Mouse (Mus musculus) brown adipose tissue, adult 24 weeks (tissue): ENCODE measurements around the gene Igf2bp3. TPM values are rescaled to one million over a fixed set of nuclear protein-coding genes. Genes with fewer than 3 reads are reported as not detected.

Experiments used
- H3K27ac ChIP-seq: fragments of 200-500 bp; replicated peaks from 2 replicates; pipeline ENCODE4 v1.5.1; 2012; ENCODE audit warnings: low read depth, mild to moderate bottlenecking, low read length
- H3K4me1 ChIP-seq: fragments of 200-500 bp; 2 replicates; pipeline ENCODE4 v1.6.1; 2012; ENCODE audit warnings: low read length, mixed read lengths; ENCODE audit not compliant: control insufficient read depth, insufficient read depth, insufficient read length
- H3K4me3 ChIP-seq: fragments of 200-500 bp; 2 replicates; pipeline ENCODE4 v1.5.1; 2012; ENCODE audit warnings: low read depth, mild to moderate bottlenecking, low read length, moderate library complexity; ENCODE audit not compliant: insufficient read depth
- polyA plus RNA-seq: library from polyadenylated mRNA; stranded (reverse); fragments of >200 nt; gene quantifications from 2 replicates; pipeline ENCODE4 v1.2.4, GENCODE M21; 2012; ENCODE audit not compliant: missing spikeins, insufficient read depth, insufficient read length

Igf2bp3 gene
- polyA plus RNA-seq, 1 experiment: not detected

GRCm38 (mm10) chr6:49146461-49146860 lies 68.3 kb downstream of the Igf2bp3 start:
- H3K27ac ChIP-seq: no peak overlapping the region
- no peaks in the 10 kb centered on the region for H3K4me1 ChIP-seq
- H3K4me3 ChIP-seq: no peak overlapping the region

GRCm38 (mm10) chr6:49142428-49142827 lies 72.3 kb downstream of the Igf2bp3 start:
- Histone ChIP-seq H3K4me3 (no peak overlapping the region), H3K4me1 (no peaks in the 10 kb centered on the region), H3K27ac (no peak overlapping the region)

GRCm38 (mm10) chr6:49141125-49141524 lies 73.6 kb downstream of the Igf2bp3 start:
- Histone ChIP-seq H3K4me3 (no peak overlapping the region), H3K27ac (no peak overlapping the region), H3K4me1 (no peaks in the 10 kb centered on the region)

GRCm38 (mm10) chr6:49138159-49139051 lies 76.4 kb downstream of the Igf2bp3 start:
- H3K4me1 ChIP-seq: no peaks in the 10 kb centered on the region
- no peak overlapping the region for H3K27ac ChIP-seq
- H3K4me3 ChIP-seq: no peak overlapping the region

- Histone ChIP-seq H3K27ac (no peak overlapping the region), H3K4me1 (no peaks in the 10 kb centered on the region), H3K4me3 (no peak overlapping the region)
These were observed 78.0 kb downstream of the Igf2bp3 start for GRCm38 (mm10) chr6:49136739-49137138.

- Histone ChIP-seq H3K4me3 (no peak overlapping the region), H3K27ac (no peak overlapping the region), H3K4me1 (no peaks in the 10 kb centered on the region)
These were observed 82.2 kb downstream of the Igf2bp3 start for GRCm38 (mm10) chr6:49132352-49133090.

- Histone ChIP-seq H3K4me3 (no peak overlapping the region), H3K4me1 (no peaks in the 10 kb centered on the region), H3K27ac (no peak overlapping the region)
These were observed 82.9 kb downstream of the Igf2bp3 start for GRCm38 (mm10) chr6:49131855-49132254.

- H3K4me3 ChIP-seq: no peak overlapping the region
- no peaks in the 10 kb centered on the region for H3K4me1 ChIP-seq
- H3K27ac ChIP-seq: no peak overlapping the region
These were observed 84.4 kb downstream of the Igf2bp3 start for GRCm38 (mm10) chr6:49130328-49130727.

GRCm38 (mm10) chr6:49120370-49120769 lies 94.4 kb downstream of the Igf2bp3 start:
- H3K4me1 ChIP-seq: no peaks in the 10 kb centered on the region
- no peak overlapping the region for H3K27ac ChIP-seq
- no peak overlapping the region for H3K4me3 ChIP-seq

GRCm38 (mm10) chr6:49119462-49120135 lies 95.2 kb downstream of the Igf2bp3 start:
- no peak overlapping the region for H3K4me3 ChIP-seq
- no peak overlapping the region for H3K27ac ChIP-seq
- no peaks in the 10 kb centered on the region for H3K4me1 ChIP-seq

GRCm38 (mm10) chr6:49118446-49118845 lies 96.3 kb downstream of the Igf2bp3 start:
- H3K4me1 ChIP-seq: no peaks in the 10 kb centered on the region
- H3K27ac ChIP-seq: no peak overlapping the region
- no peak overlapping the region for H3K4me3 ChIP-seq

GRCm38 (mm10) chr6:49116241-49116640 lies 98.5 kb downstream of the Igf2bp3 start:
- Histone ChIP-seq H3K27ac (no peak overlapping the region), H3K4me1 (no peaks in the 10 kb centered on the region), H3K4me3 (no peak overlapping the region)

- Histone ChIP-seq H3K27ac (no peak overlapping the region), H3K4me3 (no peak overlapping the region), H3K4me1 (no peaks in the 10 kb centered on the region)
These were observed 99.2 kb downstream of the Igf2bp3 start for GRCm38 (mm10) chr6:49115550-49115949.

- Histone ChIP-seq H3K4me3 (no peak overlapping the region), H3K27ac (no peak overlapping the region), H3K4me1 (no peaks in the 10 kb centered on the region; the same call in 1 of the 2 replicates)
These were observed 100.3 kb downstream of the Igf2bp3 start for GRCm38 (mm10) chr6:49114457-49114856.

GRCm38 (mm10) chr6:49113895-49114294 lies 100.9 kb downstream of the Igf2bp3 start:
- no peaks in the 10 kb centered on the region; the same call in 1 of the 2 replicates for H3K4me1 ChIP-seq
- no peak overlapping the region for H3K4me3 ChIP-seq
- H3K27ac ChIP-seq: no peak overlapping the region
